Mouse (Mus musculus): ENCODE data around the gene Pla2g12a. TPM values are rescaled to one million over a fixed set of nuclear protein-coding genes. Genes with fewer than 3 reads are reported as not detected.
A peak's percentile ranks its signal among the peaks of the same experiment; 100 is the strongest.

The Pla2g12a gene
- polyA plus RNA-seq (2015; fragmentation: Nextera tagmentation; extraction: Ambion mirVana), result 21.3 and 22.0 TPM in 2 replicates

DNA sequence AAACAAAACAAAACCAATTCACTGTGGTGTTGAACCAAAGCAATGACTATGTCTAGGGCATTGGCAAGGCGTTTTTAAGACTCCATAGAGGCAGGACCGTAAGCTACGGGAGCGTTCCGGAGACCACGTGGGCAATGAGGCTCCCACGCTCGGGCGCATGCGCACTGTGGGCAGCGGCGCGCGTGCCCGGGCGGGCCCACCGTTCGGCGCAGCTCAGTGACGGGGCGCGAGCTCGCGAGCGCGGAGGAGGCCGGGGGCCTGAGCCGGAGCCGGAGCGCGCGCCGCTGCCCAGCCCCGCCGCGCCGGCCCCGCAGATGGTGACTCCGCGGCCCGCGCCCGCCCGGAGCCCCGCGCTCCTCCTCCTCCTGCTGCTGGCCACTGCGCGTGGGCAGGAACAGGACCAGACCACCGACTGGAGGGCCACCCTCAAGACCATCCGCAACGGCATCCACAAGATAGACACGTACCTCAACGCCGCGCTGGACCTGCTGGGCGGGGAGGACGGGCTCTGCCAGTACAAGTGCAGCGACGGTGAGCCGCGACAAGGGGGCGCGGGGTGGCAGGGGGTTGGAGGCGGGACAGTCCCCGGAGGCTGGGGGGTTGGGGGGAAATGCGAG lies at the start of gene Pla2g12a:
Gene Pla2g12a (plus strand): TSS at position 202 of the 617 bp plus-strand sequence.
- ATAC-seq (ENCODE audit: low FRiP score, low read depth), result peak; percentile 90
- peaks cover 8% of the 10 kb centered on the region; the same call in 1 of the 2 replicates for H3K4me1 ChIP-seq
- no peaks in the 10 kb centered on the region for H3K27me3 ChIP-seq
- H3K27ac ChIP-seq, result peak within 1 kb of the TSS; percentile 10; the same call in 1 of the 2 replicates
- H3K4me3 ChIP-seq, result peak within 1 kb of the TSS; percentile 70
- WGBS, result under 1% methylated on average over 44 of the region's 66 CpGs
- H3K9me3 ChIP-seq, result no peaks in the 10 kb centered on the region
- peak within 1 kb of the TSS; percentile 92 for H3K4me2 ChIP-seq (replicated peaks)
- H3K36me3 ChIP-seq, result no peaks in the 10 kb centered on the region
- H3K9ac ChIP-seq, result peak within 1 kb of the TSS; percentile 78

DNA sequence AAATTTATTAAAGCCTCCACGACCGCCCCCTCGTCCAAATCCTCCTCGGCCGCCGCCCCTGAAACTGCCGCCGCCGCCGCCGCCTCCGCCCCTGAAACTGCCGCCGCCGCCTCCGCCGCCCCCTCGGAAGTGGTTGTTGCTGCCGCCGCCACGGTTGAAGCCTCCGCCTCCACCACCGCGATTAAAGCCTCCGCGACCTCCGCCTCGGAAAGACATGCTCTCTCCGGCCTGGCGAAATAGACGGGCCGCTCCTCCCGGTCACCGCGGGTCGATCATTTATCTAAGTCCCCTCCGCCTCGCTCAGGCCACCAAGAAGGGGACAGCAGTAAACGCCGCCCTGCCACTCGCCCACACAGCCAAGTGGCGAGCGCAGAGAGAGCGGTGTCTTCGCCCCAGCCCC lies 47.8 kb upstream of the Pla2g12a start:
- Histone ChIP-seq H3K27me3 (no peaks in the 10 kb centered on the region), H3K36me3 (peaks cover 28% of the 10 kb centered on the region), H3K9me3 (no peaks in the 10 kb centered on the region), H3K4me1 (peaks cover 11% of the 10 kb centered on the region), H3K27ac (peak overlapping the region; percentile 79), H3K9ac (peak overlapping the region; percentile 86), H3K4me3 (peak overlapping the region; percentile 93), H3K4me2 (replicated peaks) (peak overlapping the region; percentile 73)
- no peak for ATAC-seq (ENCODE audit: low FRiP score, low read depth)
- WGBS, result under 1% methylated on average over 42 of the region's 45 CpGs

DNA sequence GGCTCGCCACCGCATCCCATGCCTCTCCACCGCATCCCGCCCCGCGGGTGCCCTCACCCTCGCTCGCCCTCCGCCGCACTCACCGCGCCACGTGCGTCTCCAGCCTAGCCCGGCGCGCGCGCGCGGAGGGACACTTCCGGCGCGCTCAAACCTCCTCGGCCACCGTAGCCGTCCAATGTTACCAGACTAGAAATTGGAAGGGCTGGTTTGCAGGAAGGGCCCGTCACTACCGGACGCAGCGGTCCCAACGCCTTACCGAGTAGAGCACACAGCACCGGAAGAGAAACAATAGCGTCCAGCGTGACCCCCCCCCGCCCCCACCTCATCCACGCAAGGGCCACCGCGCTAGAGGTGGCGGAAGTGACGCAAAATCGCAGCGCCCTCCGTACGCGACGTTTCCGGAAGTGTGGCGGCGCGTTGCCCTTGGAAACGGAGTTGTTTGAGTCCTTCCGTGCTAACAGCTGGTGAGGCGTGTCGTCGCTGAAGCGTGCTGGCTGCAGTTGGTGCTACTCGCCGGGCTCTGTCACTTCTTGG lies 47.3 kb upstream of the Pla2g12a start, which contains the start of gene Gar1:
Gene Gar1 (minus strand): TSS at position 362 of the 534 bp plus-strand sequence.
- peak; percentile 94 for ATAC-seq (ENCODE audit: low FRiP score, low read depth)

DNA sequence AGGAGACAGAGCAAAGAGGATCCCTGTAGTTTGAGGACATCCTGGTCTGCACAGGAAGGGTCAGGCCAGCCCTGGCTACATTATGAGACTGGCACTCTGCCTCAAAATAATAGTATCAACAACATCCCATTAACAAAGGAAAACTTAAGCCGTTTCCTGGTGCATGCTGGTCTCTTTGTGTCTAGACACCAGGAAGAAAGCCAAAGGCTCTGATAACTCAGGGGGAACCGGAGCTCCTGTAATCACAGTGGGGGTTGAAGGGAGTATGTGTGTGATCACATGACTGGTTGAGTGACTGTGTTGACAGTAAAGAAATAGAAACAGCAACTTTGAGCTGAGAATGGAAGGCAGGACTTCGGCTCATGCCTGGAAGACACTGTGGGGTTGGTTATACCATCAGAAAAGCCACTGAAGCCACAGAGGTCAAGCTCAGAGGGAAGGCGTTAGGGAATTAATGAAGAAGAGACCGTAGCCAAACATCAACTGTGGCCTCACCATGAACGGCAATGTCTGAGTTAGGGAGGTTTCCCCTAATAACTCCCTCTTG lies 42.9 kb upstream of the Pla2g12a start, which contains the start of gene Cfi:
Gene Cfi (plus strand): TSS at position 497 of the 547 bp plus-strand sequence.
- Histone ChIP-seq H3K36me3 (no peaks in the 10 kb centered on the region), H3K27ac (no peak within 1 kb of the TSS), H3K4me1 (no peaks in the 10 kb centered on the region), H3K9me3 (no peaks in the 10 kb centered on the region), H3K4me3 (no peak within 1 kb of the TSS), H3K9ac (peak within 1 kb of the TSS; percentile 8; the same call in 1 of the 2 replicates), H3K4me2 (replicated peaks) (peak within 1 kb of the TSS; percentile 34), H3K27me3 (no peaks in the 10 kb centered on the region)
- WGBS, result 75% methylated on average over 6 of the region's 6 CpGs
- no peak for ATAC-seq (ENCODE audit: low FRiP score, low read depth)

More for the DNA sequence above, 47.3 kb upstream of the Pla2g12a start, which contains the start of gene Gar1:
- H3K27me3 ChIP-seq, result no peaks in the 10 kb centered on the region
- H3K4me3 ChIP-seq, result peak within 1 kb of the TSS; percentile 93
- H3K27ac ChIP-seq, result peak within 1 kb of the TSS; percentile 79
- no peaks in the 10 kb centered on the region for H3K9me3 ChIP-seq
- H3K4me2 ChIP-seq (replicated peaks), result peak within 1 kb of the TSS; percentile 73
- peaks cover 23% of the 10 kb centered on the region for H3K36me3 ChIP-seq
- H3K9ac ChIP-seq, result peak within 1 kb of the TSS; percentile 86
- peaks cover 11% of the 10 kb centered on the region for H3K4me1 ChIP-seq
- 0% methylated on average over 60 of the region's 60 CpGs for WGBS

DNA sequence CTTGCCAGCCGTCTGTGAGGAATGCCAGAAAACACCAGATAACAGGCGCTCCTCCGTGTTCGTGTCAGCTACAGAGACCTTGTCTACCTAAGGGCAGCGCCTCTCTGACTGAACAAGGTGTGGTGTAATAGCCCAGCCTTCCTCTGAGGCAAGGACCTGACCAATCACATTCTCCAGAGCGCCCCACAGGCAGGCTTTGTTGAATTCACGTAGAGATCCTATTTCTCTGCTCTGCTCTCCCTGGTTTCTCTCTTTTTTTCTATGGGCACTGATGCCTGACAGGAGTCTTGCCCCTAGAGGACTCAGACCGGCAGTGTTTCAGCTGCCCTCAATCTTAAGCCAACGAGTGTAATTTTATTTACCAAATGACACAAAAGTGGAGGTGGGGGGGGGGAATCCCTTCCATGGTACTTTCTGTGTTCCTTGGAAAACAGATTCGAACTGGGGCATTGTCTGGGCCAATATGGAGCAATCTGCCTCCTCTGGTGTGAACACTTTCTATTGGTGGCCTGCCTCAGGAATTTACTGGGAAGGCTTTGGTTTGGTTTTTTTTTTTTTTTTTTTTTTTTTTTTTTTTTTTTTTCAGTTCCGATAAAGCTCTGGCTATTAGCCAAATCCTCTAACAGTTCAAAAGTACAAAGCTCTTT lies 42.2 kb upstream of the Pla2g12a start:
- H3K27me3 ChIP-seq, result no peaks in the 10 kb centered on the region
- no peak overlapping the region for H3K4me3 ChIP-seq
- 22% methylated on average over 11 of the region's 11 CpGs for WGBS
- ATAC-seq (ENCODE audit: low FRiP score, low read depth), result no peak
- peak overlapping the region; percentile 8; the same call in 1 of the 2 replicates for H3K9ac ChIP-seq
- no peaks in the 10 kb centered on the region for H3K9me3 ChIP-seq
- H3K4me2 ChIP-seq (replicated peaks), result peak overlapping the region; percentile 34
- H3K4me1 ChIP-seq, result no peaks in the 10 kb centered on the region
- no peaks in the 10 kb centered on the region for H3K36me3 ChIP-seq
- H3K27ac ChIP-seq, result no peak overlapping the region

DNA sequence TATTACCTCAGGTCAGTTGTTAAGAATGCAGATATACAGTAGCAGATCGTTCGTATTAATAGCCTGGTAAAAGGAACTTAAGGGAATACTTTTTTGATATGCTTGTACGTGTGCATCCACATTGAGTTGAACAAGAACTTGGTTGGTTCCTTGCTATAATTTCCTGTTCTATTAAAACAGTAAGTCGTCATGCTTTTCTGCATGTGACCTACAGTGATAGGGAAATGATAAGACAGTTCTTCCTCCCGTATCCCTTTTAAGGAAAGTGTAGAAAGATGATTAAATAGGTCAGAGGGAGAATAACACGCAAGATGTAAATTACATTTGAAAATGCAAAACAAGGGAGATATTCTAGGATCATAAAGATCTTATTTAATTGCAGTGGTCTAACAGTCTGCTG lies 41.4 kb upstream of the Pla2g12a start:
- Histone ChIP-seq H3K9me3 (no peaks in the 10 kb centered on the region), H3K9ac (no peak overlapping the region), H3K4me2 (replicated peaks) (no peak overlapping the region), H3K4me1 (no peaks in the 10 kb centered on the region), H3K36me3 (no peaks in the 10 kb centered on the region), H3K4me3 (no peak overlapping the region), H3K27ac (no peak overlapping the region), H3K27me3 (no peaks in the 10 kb centered on the region)
- WGBS, result 81% methylated on average over 6 of the region's 6 CpGs
- no peak for ATAC-seq (ENCODE audit: low FRiP score, low read depth)

DNA sequence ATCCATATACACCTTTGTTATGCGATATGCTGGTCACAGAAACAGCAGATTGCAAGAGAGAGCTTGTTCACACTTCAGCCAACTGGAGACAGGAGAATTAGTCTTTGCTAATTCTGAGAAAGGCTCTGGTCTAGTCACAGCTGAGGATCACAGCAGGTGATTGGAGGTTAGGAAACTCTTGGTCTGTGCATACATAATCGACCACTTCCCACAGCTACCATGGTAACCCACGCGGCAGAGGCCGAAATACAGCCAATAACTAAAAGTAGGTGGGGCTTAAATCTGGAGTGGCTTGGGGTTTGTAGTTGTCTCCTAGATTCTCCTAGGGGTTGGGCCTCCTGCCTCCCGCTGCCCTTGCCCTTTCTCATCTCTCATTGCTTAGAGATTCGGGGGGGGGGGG lies 40.4 kb upstream of the Pla2g12a start:
- H3K27me3 ChIP-seq, result no peaks in the 10 kb centered on the region
- no peak overlapping the region for H3K9ac ChIP-seq
- no peak overlapping the region for H3K4me3 ChIP-seq
- no peak overlapping the region for H3K4me2 ChIP-seq (replicated peaks)
- WGBS, result 49% methylated on average over 6 of the region's 7 CpGs
- no peak overlapping the region for H3K27ac ChIP-seq
- no peaks in the 10 kb centered on the region for H3K4me1 ChIP-seq
- H3K9me3 ChIP-seq, result no peaks in the 10 kb centered on the region
- H3K36me3 ChIP-seq, result no peaks in the 10 kb centered on the region
- no peak for ATAC-seq (ENCODE audit: low FRiP score, low read depth)

DNA sequence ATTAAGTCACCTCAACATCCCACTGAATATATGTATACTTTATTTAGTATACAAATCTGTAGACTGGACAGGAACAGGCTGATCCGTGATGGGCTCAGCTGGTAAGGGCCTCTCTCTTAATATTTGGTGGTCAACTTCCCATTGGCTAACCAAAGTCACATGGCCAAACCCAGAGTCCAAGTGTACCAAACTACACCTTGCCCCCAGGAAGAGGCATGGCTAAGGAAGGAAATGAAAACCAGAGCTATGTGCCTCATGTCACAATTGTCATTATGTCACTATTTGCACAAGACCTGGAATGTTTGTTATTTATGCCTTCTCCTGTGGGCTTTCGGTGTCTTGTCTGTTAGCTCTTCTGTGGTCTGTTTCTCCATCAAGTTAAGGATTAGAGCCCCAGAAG lies 32.5 kb upstream of the Pla2g12a start:
- no peak overlapping the region for H3K4me3 ChIP-seq
- H3K9ac ChIP-seq, result no peak overlapping the region
- no peak for ATAC-seq (ENCODE audit: low FRiP score, low read depth)
- no peaks in the 10 kb centered on the region for H3K27me3 ChIP-seq
- 88% methylated on average over 2 of the region's 2 CpGs for WGBS
- H3K4me1 ChIP-seq, result no peaks in the 10 kb centered on the region
- H3K27ac ChIP-seq, result no peak overlapping the region
- H3K36me3 ChIP-seq, result no peaks in the 10 kb centered on the region
- H3K4me2 ChIP-seq (replicated peaks), result no peak overlapping the region
- H3K9me3 ChIP-seq, result no peaks in the 10 kb centered on the region

DNA sequence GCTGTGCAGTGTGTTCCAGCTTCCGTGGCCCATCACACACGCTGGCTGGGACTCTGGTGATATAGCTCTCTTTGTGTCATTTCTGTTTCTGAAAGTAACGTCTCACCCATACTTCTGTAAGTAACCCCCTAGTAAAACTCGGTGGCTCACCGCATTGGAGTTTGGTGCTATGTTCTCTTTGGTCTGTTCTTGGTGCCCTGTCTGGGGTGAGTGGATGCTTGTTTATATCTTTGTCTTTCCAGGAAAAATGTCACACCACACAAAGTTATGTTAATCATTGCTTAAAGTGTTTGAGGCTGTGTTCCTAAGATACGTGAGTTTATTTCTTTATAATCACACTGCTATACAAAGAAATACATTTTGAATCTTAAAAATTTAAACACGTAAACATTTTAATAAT lies 31.6 kb upstream of the Pla2g12a start:
- Histone ChIP-seq H3K9ac (no peak overlapping the region), H3K4me2 (replicated peaks) (no peak overlapping the region), H3K27me3 (no peaks in the 10 kb centered on the region), H3K27ac (no peak overlapping the region), H3K9me3 (no peaks in the 10 kb centered on the region), H3K4me3 (no peak overlapping the region), H3K36me3 (no peaks in the 10 kb centered on the region), H3K4me1 (no peaks in the 10 kb centered on the region)
- 85% methylated on average over 7 of the region's 7 CpGs for WGBS
- ATAC-seq (ENCODE audit: low FRiP score, low read depth), result no peak

DNA sequence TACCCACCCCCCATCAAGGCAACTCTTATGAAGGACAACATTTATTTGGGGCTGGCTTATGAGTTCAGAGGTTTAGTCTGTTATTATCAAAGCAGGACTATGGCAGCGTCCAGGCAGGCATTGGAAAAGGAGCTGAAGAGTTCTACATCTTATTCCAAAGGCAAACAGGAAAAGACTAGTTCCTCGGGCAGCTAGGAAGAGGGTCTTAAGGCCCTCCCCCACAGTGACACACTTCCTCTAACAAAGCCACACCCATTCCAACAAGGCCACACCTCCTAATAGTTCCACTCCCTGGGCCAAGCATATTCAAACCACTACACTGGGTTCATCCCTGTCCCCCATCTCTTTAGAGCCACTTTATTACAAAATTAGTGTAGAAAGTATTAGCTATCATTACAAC lies 15.8 kb upstream of the Pla2g12a start:
- Histone ChIP-seq H3K36me3 (no peaks in the 10 kb centered on the region), H3K4me2 (replicated peaks) (no peak overlapping the region), H3K9ac (no peak overlapping the region), H3K4me3 (no peak overlapping the region), H3K27ac (no peak overlapping the region), H3K27me3 (no peaks in the 10 kb centered on the region), H3K4me1 (no peaks in the 10 kb centered on the region), H3K9me3 (peaks cover 15% of the 10 kb centered on the region)
- 68% methylated on average over 2 of the region's 2 CpGs for WGBS
- no peak for ATAC-seq (ENCODE audit: low FRiP score, low read depth)

DNA sequence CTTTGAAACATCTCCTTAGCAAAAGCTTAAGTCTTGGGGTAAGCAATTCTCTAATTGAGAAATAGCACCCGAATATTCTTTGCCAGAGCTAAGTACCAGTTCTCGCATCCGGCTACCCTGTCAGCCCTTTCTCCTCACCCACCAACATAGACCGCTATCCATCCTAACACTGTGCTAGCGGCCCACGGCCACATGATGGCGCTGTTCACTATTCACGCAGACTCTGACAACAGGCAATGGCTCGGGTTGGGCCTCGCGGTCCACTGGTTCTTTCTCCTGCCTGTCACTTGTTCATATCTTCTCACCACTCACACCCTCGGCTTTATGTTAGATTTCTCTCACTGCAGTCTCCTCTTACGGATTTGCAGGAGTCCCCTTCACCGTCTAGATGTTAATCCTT lies 14.7 kb upstream of the Pla2g12a start:
- 50% methylated on average over 14 of the region's 14 CpGs for WGBS
- ATAC-seq (ENCODE audit: low FRiP score, low read depth), result no peak
- Histone ChIP-seq H3K4me1 (no peaks in the 10 kb centered on the region), H3K9me3 (peaks cover 6% of the 10 kb centered on the region; the same call in 1 of the 2 replicates), H3K27me3 (no peaks in the 10 kb centered on the region), H3K4me2 (replicated peaks) (no peak overlapping the region), H3K27ac (no peak overlapping the region), H3K4me3 (no peak overlapping the region), H3K36me3 (no peaks in the 10 kb centered on the region), H3K9ac (no peak overlapping the region)

DNA sequence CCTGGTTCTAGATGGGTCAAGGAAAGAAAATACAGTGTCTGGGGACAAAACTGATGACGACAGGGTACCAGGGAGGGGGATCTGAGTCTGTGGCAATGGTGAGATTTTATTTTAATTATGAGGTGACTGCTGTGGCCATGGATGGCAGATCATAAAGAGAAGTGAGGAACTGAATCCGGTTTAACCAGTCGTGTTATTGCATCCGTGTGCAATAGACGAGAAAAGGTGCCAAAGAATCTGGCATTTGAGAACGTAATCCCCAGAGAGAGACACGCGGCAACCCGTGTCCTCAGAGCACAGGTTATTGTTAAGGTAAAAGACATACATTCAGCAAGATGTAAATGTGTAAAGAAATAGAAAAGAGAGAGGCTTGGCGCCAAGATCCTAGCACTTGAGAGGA lies 1.1 kb upstream of the Pla2g12a start:
- 86% methylated on average over 10 of the region's 10 CpGs for WGBS
- no peak for ATAC-seq (ENCODE audit: low FRiP score, low read depth)
- no peak overlapping the region for H3K4me2 ChIP-seq (replicated peaks)
- H3K9me3 ChIP-seq, result no peaks in the 10 kb centered on the region
- no peaks in the 10 kb centered on the region for H3K27me3 ChIP-seq
- H3K4me1 ChIP-seq, result peaks cover 8% of the 10 kb centered on the region; the same call in 1 of the 2 replicates
- no peak overlapping the region for H3K27ac ChIP-seq
- no peak overlapping the region for H3K4me3 ChIP-seq
- H3K36me3 ChIP-seq, result no peaks in the 10 kb centered on the region
- no peak overlapping the region for H3K9ac ChIP-seq

Data from limb, embryonic 13.5 days (tissue).